Mouse (Mus musculus): ENCODE data around the gene Gm45261. TPM values are rescaled to one million over a fixed set of nuclear protein-coding genes. Genes with fewer than 3 reads are reported as not detected.

The Gm45261 gene
- polyA plus RNA-seq, 1 experiment from 2014 or later = not detected

GRCm38 (mm10) chr1:80474942-80475341, 13.7 kb upstream of the Gm45261 start:
- no peak for TF ChIP-seq CTCF (IDR thresholded peaks at IDR 0.05; ENCODE audit: low read depth)
- DNase-seq = no peak
- no peaks in the 10 kb centered on the region for H3K4me1 ChIP-seq (ENCODE audit: insufficient read depth)
- no peaks in the 10 kb centered on the region for H3K36me3 ChIP-seq (ENCODE audit: insufficient read depth)
- no peak overlapping the region for H3K4me3 ChIP-seq (ENCODE audit: low read depth, low read length)
- no peak overlapping the region for H3K27ac ChIP-seq (ENCODE audit: low read depth)
- no peaks in the 10 kb centered on the region for H3K27me3 ChIP-seq (ENCODE audit: insufficient read depth, low read length)
- no peak for ATAC-seq (ENCODE audit: insufficient read depth)
- 46% methylated on average over 1 of the region's 1 CpGs for WGBS
- no peaks in the 10 kb centered on the region for H3K9me3 ChIP-seq (ENCODE audit: low read depth, low read length)
- no peak overlapping the region for H3K4me2 ChIP-seq
- no peak overlapping the region for H3K9ac ChIP-seq

- Histone ChIP-seq H3K4me1 (ENCODE audit: insufficient read depth) (no peaks in the 10 kb centered on the region), H3K9ac (no peak overlapping the region), H3K27ac (ENCODE audit: low read depth) (no peak overlapping the region), H3K36me3 (ENCODE audit: insufficient read depth) (no peaks in the 10 kb centered on the region), H3K4me2 (no peak overlapping the region), H3K9me3 (ENCODE audit: low read depth, low read length) (no peaks in the 10 kb centered on the region), H3K4me3 (ENCODE audit: low read depth, low read length) (no peak overlapping the region), H3K27me3 (ENCODE audit: insufficient read depth, low read length) (no peaks in the 10 kb centered on the region)
- no peak for DNase-seq
- TF ChIP-seq CTCF (IDR thresholded peaks at IDR 0.05; ENCODE audit: low read depth) = no peak
- WGBS = 92% methylated on average over 1 of the region's 1 CpGs
- ATAC-seq (ENCODE audit: insufficient read depth) = no peak
Measured at GRCm38 (mm10) chr1:80472395-80472794, 11.1 kb upstream of the Gm45261 start.

GRCm38 (mm10) chr1:80459923-80460322, 1.3 kb downstream of the Gm45261 start:
- Histone ChIP-seq H3K27me3 (ENCODE audit: insufficient read depth, low read length) (no peaks in the 10 kb centered on the region), H3K9ac (no peak overlapping the region), H3K4me3 (ENCODE audit: low read depth, low read length) (no peak overlapping the region), H3K4me2 (no peak overlapping the region), H3K9me3 (ENCODE audit: low read depth, low read length) (no peaks in the 10 kb centered on the region), H3K27ac (ENCODE audit: low read depth) (no peak overlapping the region), H3K36me3 (ENCODE audit: insufficient read depth) (no peaks in the 10 kb centered on the region), H3K4me1 (ENCODE audit: insufficient read depth) (no peaks in the 10 kb centered on the region)
- no peak for DNase-seq
- ATAC-seq (ENCODE audit: insufficient read depth) = no peak
- 81% methylated on average over 1 of the region's 1 CpGs for WGBS
- TF ChIP-seq CTCF (IDR thresholded peaks at IDR 0.05; ENCODE audit: low read depth) = no peak

- Histone ChIP-seq H3K36me3 (ENCODE audit: insufficient read depth) (no peaks in the 10 kb centered on the region), H3K4me1 (ENCODE audit: insufficient read depth) (no peaks in the 10 kb centered on the region), H3K27ac (ENCODE audit: low read depth) (no peak overlapping the region), H3K9me3 (ENCODE audit: low read depth, low read length) (no peaks in the 10 kb centered on the region), H3K4me2 (no peak overlapping the region), H3K4me3 (ENCODE audit: low read depth, low read length) (no peak overlapping the region), H3K9ac (no peak overlapping the region), H3K27me3 (ENCODE audit: insufficient read depth, low read length) (no peaks in the 10 kb centered on the region)
- no peak for ATAC-seq (ENCODE audit: insufficient read depth)
- no peak for DNase-seq
- TF ChIP-seq CTCF (IDR thresholded peaks at IDR 0.05; ENCODE audit: low read depth) = no peak
Measured at GRCm38 (mm10) chr1:80459477-80459876, 1.8 kb downstream of the Gm45261 start.

GRCm38 (mm10) chr1:80453971-80454370, 7.3 kb downstream of the Gm45261 start:
- ATAC-seq (ENCODE audit: insufficient read depth) = no peak
- H3K27ac ChIP-seq (ENCODE audit: low read depth) = no peak overlapping the region
- no peaks in the 10 kb centered on the region for H3K9me3 ChIP-seq (ENCODE audit: low read depth, low read length)
- no peak for TF ChIP-seq CTCF (IDR thresholded peaks at IDR 0.05; ENCODE audit: low read depth)
- DNase-seq = no peak
- no peaks in the 10 kb centered on the region for H3K4me1 ChIP-seq (ENCODE audit: insufficient read depth)
- WGBS = 74% methylated on average over 2 of the region's 2 CpGs
- H3K27me3 ChIP-seq (ENCODE audit: insufficient read depth, low read length) = no peaks in the 10 kb centered on the region
- H3K4me2 ChIP-seq = no peak overlapping the region
- no peak overlapping the region for H3K9ac ChIP-seq
- H3K4me3 ChIP-seq (ENCODE audit: low read depth, low read length) = no peak overlapping the region
- no peaks in the 10 kb centered on the region for H3K36me3 ChIP-seq (ENCODE audit: insufficient read depth)

- WGBS = 89% methylated on average over 1 of the region's 1 CpGs
- TF ChIP-seq CTCF (IDR thresholded peaks at IDR 0.05; ENCODE audit: low read depth) = no peak
- no peaks in the 10 kb centered on the region for H3K9me3 ChIP-seq (ENCODE audit: low read depth, low read length)
- no peaks in the 10 kb centered on the region for H3K27me3 ChIP-seq (ENCODE audit: insufficient read depth, low read length)
- no peak overlapping the region for H3K4me3 ChIP-seq (ENCODE audit: low read depth, low read length)
- no peak overlapping the region for H3K9ac ChIP-seq
- DNase-seq (no peak), ATAC-seq (ENCODE audit: insufficient read depth) (no peak)
- H3K27ac ChIP-seq (ENCODE audit: low read depth) = no peak overlapping the region
- H3K4me1 ChIP-seq (ENCODE audit: insufficient read depth) = no peaks in the 10 kb centered on the region
- H3K4me2 ChIP-seq = no peak overlapping the region
- H3K36me3 ChIP-seq (ENCODE audit: insufficient read depth) = no peaks in the 10 kb centered on the region
Measured at GRCm38 (mm10) chr1:80451914-80452549, 9.2 kb downstream of the Gm45261 start.

- DNase-seq (no peak), ATAC-seq (ENCODE audit: insufficient read depth) (no peak)
- H3K4me3 ChIP-seq (ENCODE audit: low read depth, low read length) = no peak overlapping the region
- no peaks in the 10 kb centered on the region for H3K36me3 ChIP-seq (ENCODE audit: insufficient read depth)
- H3K27me3 ChIP-seq (ENCODE audit: insufficient read depth, low read length) = no peaks in the 10 kb centered on the region
- no peak for TF ChIP-seq CTCF (IDR thresholded peaks at IDR 0.05; ENCODE audit: low read depth)
- no peak overlapping the region for H3K4me2 ChIP-seq
- no peak overlapping the region for H3K9ac ChIP-seq
- no peak overlapping the region for H3K27ac ChIP-seq (ENCODE audit: low read depth)
- no peaks in the 10 kb centered on the region for H3K4me1 ChIP-seq (ENCODE audit: insufficient read depth)
- H3K9me3 ChIP-seq (ENCODE audit: low read depth, low read length) = no peaks in the 10 kb centered on the region
- WGBS = 43% methylated on average over 1 of the region's 1 CpGs
Measured at GRCm38 (mm10) chr1:80447554-80447953, 13.7 kb downstream of the Gm45261 start.

- Histone ChIP-seq H3K4me1 (ENCODE audit: insufficient read depth) (no peaks in the 10 kb centered on the region), H3K9ac (no peak overlapping the region), H3K36me3 (ENCODE audit: insufficient read depth) (no peaks in the 10 kb centered on the region), H3K27ac (ENCODE audit: low read depth) (no peak overlapping the region), H3K4me3 (ENCODE audit: low read depth, low read length) (no peak overlapping the region), H3K4me2 (no peak overlapping the region), H3K27me3 (ENCODE audit: insufficient read depth, low read length) (no peaks in the 10 kb centered on the region), H3K9me3 (ENCODE audit: low read depth, low read length) (no peaks in the 10 kb centered on the region)
- ATAC-seq (ENCODE audit: insufficient read depth) = no peak
- TF ChIP-seq CTCF (IDR thresholded peaks at IDR 0.05; ENCODE audit: low read depth) = no peak
- DNase-seq = no peak
- WGBS = 55% methylated on average over 2 of the region's 2 CpGs
Measured at GRCm38 (mm10) chr1:80440911-80441310, 20.3 kb downstream of the Gm45261 start.
